Mouse (Mus musculus) macrophage (primary cell): ENCODE data around the gene Cul4b. TPM values are rescaled to one million over a fixed set of nuclear protein-coding genes. Genes with fewer than 3 reads are reported as not detected.

Experiments
- H3K27ac ChIP-seq: fragments of 350-480 bp; formaldehyde crosslinking; 2 replicates; pipeline ENCODE4 v1.9.0; 2021
- H3K36me3 ChIP-seq: fragments of 350-480 bp; formaldehyde crosslinking; 2 replicates; pipeline ENCODE4 v1.9.0; 2021; ENCODE audit errors: inconsistent target
- H3K4me3 ChIP-seq: fragments of 350-480 bp; formaldehyde crosslinking; 2 replicates; pipeline ENCODE4 v1.9.0; 2021; ENCODE audit errors: inconsistent target
- H3K79me2 ChIP-seq: fragments of 350-480 bp; formaldehyde crosslinking; 2 replicates; pipeline ENCODE4 v1.9.0; 2021; ENCODE audit errors: inconsistent target
- WGBS: methylation state at CpG from one replicate; pipeline ENCODE4 v1.1.7; 2026; ENCODE audit warnings: inconsistent platforms; ENCODE audit not compliant: missing documents; 5-methylcytosine and 5-hydroxymethylcytosine counted together
- polyA plus RNA-seq: library from polyadenylated mRNA; stranded (reverse); fragments of 250-400 nt; gene quantifications from 3 replicates; pipeline ENCODE4 v1.2.4, GENCODE M21; 2018; ENCODE audit warnings: inconsistent platforms
- total RNA-seq, 78 experiments: library from RNA; depleted of rRNA; stranded (reverse); fragments of 250-400 nt; gene quantifications; 1 replicate in 9 of 78; 2 replicates in 24 of 78; 3 replicates in 43 of 78; 4 replicates in 2 of 78; pipeline ENCODE4 v1.2.4; 2018; ENCODE audit warnings: inconsistent platforms in 56 of 78

The Cul4b gene
- total RNA-seq (2018; cell fraction: chromatin; rRNA removed), result 10 to 100 TPM in 24 of 26 experiments, 1 to 10 TPM in 2; 7.5 to 25.0 (median 18.8) TPM
- total RNA-seq (2018; cell fraction: cytosol; rRNA removed), result 10 to 100 TPM; 20.5 to 34.2 (median 27.7) TPM
- total RNA-seq (2018; cell fraction: nucleus; rRNA removed), result 10 to 100 TPM; 11.6 to 32.1 (median 18.9) TPM
- polyA plus RNA-seq, result 21.5 to 31.9 TPM (median 24.9 TPM) in 3 replicates

- H3K79me2 ChIP-seq, result no peaks in the 10 kb centered on the region
Measured at GRCm38 (mm10) chrX:38576078-38576477, at the start of gene Cul4b. Gene Cul4b, minus strand, starts transcription at chrX:38576196.

GRCm38 (mm10) chrX:38600995-38601369 lies 25.0 kb upstream of the Cul4b start:
- Histone ChIP-seq H3K27ac (peak overlapping the region; percentile 80), H3K4me3 (peak overlapping the region; percentile 70), H3K79me2 (peaks cover 30% of the 10 kb centered on the region), H3K36me3 (no peaks in the 10 kb centered on the region)
- WGBS, result 30% methylated on average over 3 of the region's 3 CpGs

More at GRCm38 (mm10) chrX:38576078-38576477, at the start of gene Cul4b:
- Histone ChIP-seq H3K4me3 (no peak within 1 kb of the TSS), H3K36me3 (no peaks in the 10 kb centered on the region), H3K27ac (no peak within 1 kb of the TSS)
- WGBS, result 85% methylated on average over 10 of the region's 15 CpGs

- WGBS, result 26% methylated on average over 26 of the region's 26 CpGs
- H3K4me3 ChIP-seq, result peak within 1 kb of the TSS; percentile 70
- H3K36me3 ChIP-seq, result no peaks in the 10 kb centered on the region
- peak within 1 kb of the TSS; percentile 80 for H3K27ac ChIP-seq
- H3K79me2 ChIP-seq, result peaks cover 30% of the 10 kb centered on the region
Measured at GRCm38 (mm10) chrX:38600177-38600994, 24.4 kb upstream of the Cul4b start, which contains the start of gene Mcts1. Gene Mcts1, plus strand, starts transcription at chrX:38600578.

GRCm38 (mm10) chrX:38593180-38593889 lies 17.3 kb upstream of the Cul4b start:
- Histone ChIP-seq H3K27ac (no peak overlapping the region), H3K79me2 (no peaks in the 10 kb centered on the region), H3K36me3 (no peaks in the 10 kb centered on the region), H3K4me3 (no peak overlapping the region)
- WGBS, result 82% methylated on average over 5 of the region's 5 CpGs

GRCm38 (mm10) chrX:38591749-38592148 lies 15.8 kb upstream of the Cul4b start:
- WGBS, result 100% methylated on average over 2 of the region's 3 CpGs
- no peak overlapping the region for H3K27ac ChIP-seq
- no peaks in the 10 kb centered on the region for H3K79me2 ChIP-seq
- H3K36me3 ChIP-seq, result no peaks in the 10 kb centered on the region
- H3K4me3 ChIP-seq, result no peak overlapping the region

- Histone ChIP-seq H3K4me3 (no peak overlapping the region), H3K36me3 (no peaks in the 10 kb centered on the region), H3K27ac (no peak overlapping the region), H3K79me2 (no peaks in the 10 kb centered on the region)
- 73% methylated on average over 4 of the region's 4 CpGs for WGBS
Measured at GRCm38 (mm10) chrX:38589827-38590226, 13.8 kb upstream of the Cul4b start.

- H3K79me2 ChIP-seq, result no peaks in the 10 kb centered on the region
- no peak overlapping the region for H3K4me3 ChIP-seq
- H3K27ac ChIP-seq, result no peak overlapping the region
- no peaks in the 10 kb centered on the region for H3K36me3 ChIP-seq
Measured at GRCm38 (mm10) chrX:38583261-38583660, 7.3 kb upstream of the Cul4b start.

GRCm38 (mm10) chrX:38581140-38581539 lies 5.1 kb upstream of the Cul4b start:
- H3K79me2 ChIP-seq, result no peaks in the 10 kb centered on the region
- H3K4me3 ChIP-seq, result no peak overlapping the region
- H3K27ac ChIP-seq, result peak overlapping the region; percentile 13
- 100% methylated on average over 1 of the region's 1 CpGs for WGBS
- no peaks in the 10 kb centered on the region for H3K36me3 ChIP-seq

GRCm38 (mm10) chrX:38566521-38567205 lies 9.3 kb downstream of the Cul4b start:
- Histone ChIP-seq H3K4me3 (no peak overlapping the region), H3K79me2 (peaks cover 24% of the 10 kb centered on the region), H3K27ac (no peak overlapping the region), H3K36me3 (no peaks in the 10 kb centered on the region)
- WGBS, result 89% methylated on average over 5 of the region's 6 CpGs

GRCm38 (mm10) chrX:38565176-38565542 lies 10.8 kb downstream of the Cul4b start:
- no peaks in the 10 kb centered on the region for H3K36me3 ChIP-seq
- H3K4me3 ChIP-seq, result peak overlapping the region; percentile 52
- 15% methylated on average over 7 of the region's 8 CpGs for WGBS
- H3K79me2 ChIP-seq, result peaks cover 38% of the 10 kb centered on the region
- H3K27ac ChIP-seq, result peak overlapping the region; percentile 61

GRCm38 (mm10) chrX:38564542-38565175 lies 11.3 kb downstream of the Cul4b start:
- Histone ChIP-seq H3K4me3 (peak overlapping the region; percentile 52), H3K27ac (peak overlapping the region; percentile 71), H3K36me3 (no peaks in the 10 kb centered on the region), H3K79me2 (peaks cover 38% of the 10 kb centered on the region)
- WGBS, result 19% methylated on average over 34 of the region's 52 CpGs

GRCm38 (mm10) chrX:38563941-38564541 lies 12.0 kb downstream of the Cul4b start:
- Histone ChIP-seq H3K27ac (peak overlapping the region; percentile 71), H3K79me2 (peaks cover 39% of the 10 kb centered on the region), H3K36me3 (no peaks in the 10 kb centered on the region), H3K4me3 (peak overlapping the region; percentile 52)
- WGBS, result 29% methylated on average over 17 of the region's 19 CpGs

- H3K79me2 ChIP-seq, result peaks cover 5% of the 10 kb centered on the region; the same call in 1 of the 2 replicates
- no peak overlapping the region for H3K4me3 ChIP-seq
- H3K27ac ChIP-seq, result no peak overlapping the region
- no peaks in the 10 kb centered on the region for H3K36me3 ChIP-seq
Measured at GRCm38 (mm10) chrX:38553255-38553654, 22.7 kb downstream of the Cul4b start.

- 2% methylated on average over 7 of the region's 7 CpGs for WGBS
- Histone ChIP-seq H3K79me2 (no peaks in the 10 kb centered on the region), H3K36me3 (no peaks in the 10 kb centered on the region), H3K4me3 (no peak overlapping the region), H3K27ac (no peak overlapping the region)
Measured at GRCm38 (mm10) chrX:38514556-38514955, 61.4 kb downstream of the Cul4b start.
